Mouse (Mus musculus): ENCODE results near the gene Rnf126.

DNA sequence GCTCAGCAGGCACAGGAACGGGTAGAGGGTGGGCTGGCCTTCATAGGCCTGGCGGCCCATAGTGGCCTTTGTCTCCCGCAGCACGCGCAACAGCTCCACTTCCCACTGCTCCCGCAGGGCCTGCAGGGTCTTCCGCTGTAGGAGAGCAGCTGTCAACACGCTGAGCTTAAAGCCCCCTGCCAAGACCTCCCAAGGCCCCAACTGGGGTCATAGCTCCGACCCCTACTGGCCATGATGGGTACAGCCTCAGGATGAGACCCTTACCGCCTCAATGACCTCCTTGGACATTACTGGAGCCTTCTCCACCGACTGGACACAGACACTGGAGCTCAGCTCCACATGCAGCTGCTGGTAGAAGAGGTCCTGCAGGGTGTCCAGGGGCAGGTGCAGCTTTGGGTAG is 25.9 kb downstream of the Rnf126 start:
- TF ChIP-seq POLR2A (IDR thresholded peaks at IDR 0.05; ENCODE audit: borderline replicate concordance, low read depth, low read length) (no peak), CTCF (IDR thresholded peaks at IDR 0.05; ENCODE audit: low read depth, low read length) (no peak)
